Mouse (Mus musculus) CD8-positive naive resting alpha-beta T cell, adult 2 months (primary cell): ENCODE results near the gene Ugt1a10.
"Not testable (repeated sequence)": the region's sequence is repeated elsewhere in the genome, so short reads cannot be mapped to it uniquely, and the experiment has no call there.

Source experiments
- DNase-seq, 2 experiments: peaks; one replicate each; pipeline ENCODE4 v3.0.0; 2022; ENCODE audit warnings: low read depth in 2 of 2, low spot score in 2 of 2

Ugt1a10 gene

GRCm38 (mm10) chr1:88094270-88094676 lies 39.1 kb downstream of the Ugt1a10 start:
- DNase-seq, result not testable (repeated sequence)

GRCm38 (mm10) chr1:88094941-88095492 lies 39.8 kb downstream of the Ugt1a10 start, which contains the start of gene Ugt1a7c:
Gene Ugt1a7c, plus strand, starts transcription at chr1:88095062.
- no peak for DNase-seq

GRCm38 (mm10) chr1:88098546-88098945 lies 43.4 kb downstream of the Ugt1a10 start:
- not testable (repeated sequence) for DNase-seq

- DNase-seq, result not testable (repeated sequence)
These were observed 44.5 kb downstream of the Ugt1a10 start for GRCm38 (mm10) chr1:88099691-88100090.

- not testable (repeated sequence) for DNase-seq
These were observed 47.8 kb downstream of the Ugt1a10 start, which contains the start of gene Ugt1a6b for GRCm38 (mm10) chr1:88103019-88103418. Gene Ugt1a6b, plus strand, starts transcription at chr1:88103252.

- not testable (repeated sequence) for DNase-seq
These were observed 48.7 kb downstream of the Ugt1a10 start for GRCm38 (mm10) chr1:88103697-88104468.

- DNase-seq, result no peak
These were observed 49.7 kb downstream of the Ugt1a10 start for GRCm38 (mm10) chr1:88104667-88105430.

- DNase-seq, result no peak
These were observed 50.5 kb downstream of the Ugt1a10 start for GRCm38 (mm10) chr1:88105656-88106055.

GRCm38 (mm10) chr1:88109027-88109557 lies 53.9 kb downstream of the Ugt1a10 start:
- not testable (repeated sequence) for DNase-seq

GRCm38 (mm10) chr1:88109604-88110003 lies 54.4 kb downstream of the Ugt1a10 start:
- DNase-seq, result not testable (repeated sequence)

GRCm38 (mm10) chr1:88112769-88113168 lies 57.6 kb downstream of the Ugt1a10 start:
- not testable (repeated sequence) for DNase-seq

- DNase-seq, result not testable (repeated sequence)
These were observed 65.4 kb downstream of the Ugt1a10 start for GRCm38 (mm10) chr1:88120550-88120949.

GRCm38 (mm10) chr1:88121521-88121920 lies 66.3 kb downstream of the Ugt1a10 start:
- not testable (repeated sequence) for DNase-seq

GRCm38 (mm10) chr1:88125827-88126360 lies 70.7 kb downstream of the Ugt1a10 start:
- DNase-seq, result not testable (repeated sequence)

GRCm38 (mm10) chr1:88129091-88129490 lies 73.9 kb downstream of the Ugt1a10 start:
- DNase-seq, result not testable (repeated sequence)

- not testable (repeated sequence) for DNase-seq
These were observed 75.0 kb downstream of the Ugt1a10 start for GRCm38 (mm10) chr1:88130223-88130622.

- no peak for DNase-seq
These were observed 78.8 kb downstream of the Ugt1a10 start for GRCm38 (mm10) chr1:88133908-88134456.

- DNase-seq, result not testable (repeated sequence)
These were observed 79.3 kb downstream of the Ugt1a10 start, which contains the start of gene Ugt1a6a for GRCm38 (mm10) chr1:88134457-88135011. Gene Ugt1a6a, plus strand, starts transcription at chr1:88134809.

- not testable (repeated sequence) for DNase-seq
These were observed 80.2 kb downstream of the Ugt1a10 start for GRCm38 (mm10) chr1:88135229-88135904.

GRCm38 (mm10) chr1:88136646-88137045 lies 81.5 kb downstream of the Ugt1a10 start:
- DNase-seq, result no peak
